Mouse (Mus musculus): ENCODE measurements around the gene Podn.

Gene Podn

DNA sequence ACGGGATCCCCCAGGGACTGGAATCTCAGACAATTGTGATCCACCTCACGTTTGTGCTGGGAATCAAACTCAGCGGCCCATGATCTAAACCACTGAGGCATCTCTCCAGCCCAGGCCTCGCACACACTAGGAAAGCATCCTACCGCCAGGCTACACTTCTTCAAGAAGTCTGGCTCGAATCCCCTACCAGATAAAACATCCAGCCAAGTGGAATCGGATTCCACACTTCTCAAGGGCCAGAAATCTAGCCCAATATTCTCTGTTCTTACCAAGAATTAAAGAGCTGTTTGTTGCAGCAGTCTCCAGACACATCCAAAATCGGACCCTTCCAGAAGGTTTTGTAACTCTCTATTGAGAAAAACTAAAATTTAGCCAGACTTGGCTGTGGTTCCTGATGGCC, 59.2 kb downstream of the Podn start:
- no peak for DNase-seq (ENCODE audit: low spot score)

DNA sequence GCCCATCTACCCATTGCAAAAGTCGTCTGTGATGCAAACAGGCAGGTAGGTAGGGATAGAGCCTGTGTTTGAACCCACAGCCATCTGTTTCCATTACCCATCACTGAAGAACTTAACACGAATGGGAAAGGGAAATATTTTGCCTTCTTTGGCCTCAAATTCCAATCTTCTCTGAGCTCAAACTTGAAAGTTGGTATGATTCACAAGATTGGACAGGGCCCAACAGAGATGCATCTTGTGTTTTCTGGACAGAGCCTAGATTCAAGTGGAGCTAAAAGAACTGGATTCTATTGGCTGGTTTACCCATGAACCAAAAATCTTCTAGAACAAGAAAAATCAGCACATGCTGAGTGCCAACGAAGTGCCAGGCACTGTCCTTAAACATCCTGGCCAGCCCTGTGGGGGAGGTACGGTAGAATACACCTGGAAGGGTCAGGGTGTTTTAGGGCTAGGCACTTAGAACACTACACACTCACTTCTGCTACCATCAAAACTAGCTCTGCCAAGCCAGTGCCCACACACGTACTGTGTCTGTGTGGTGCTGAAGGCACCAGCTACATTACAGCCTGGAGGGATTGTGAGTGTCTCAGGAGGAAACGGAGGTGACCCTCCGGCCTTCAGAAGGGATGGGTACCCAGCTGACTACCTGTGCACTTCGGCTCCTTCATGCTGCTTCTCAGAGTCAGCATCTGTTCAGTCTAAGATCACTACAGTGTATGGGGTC, 63.0 kb downstream of the Podn start:
- no peak for DNase-seq (ENCODE audit: low spot score)

DNA sequence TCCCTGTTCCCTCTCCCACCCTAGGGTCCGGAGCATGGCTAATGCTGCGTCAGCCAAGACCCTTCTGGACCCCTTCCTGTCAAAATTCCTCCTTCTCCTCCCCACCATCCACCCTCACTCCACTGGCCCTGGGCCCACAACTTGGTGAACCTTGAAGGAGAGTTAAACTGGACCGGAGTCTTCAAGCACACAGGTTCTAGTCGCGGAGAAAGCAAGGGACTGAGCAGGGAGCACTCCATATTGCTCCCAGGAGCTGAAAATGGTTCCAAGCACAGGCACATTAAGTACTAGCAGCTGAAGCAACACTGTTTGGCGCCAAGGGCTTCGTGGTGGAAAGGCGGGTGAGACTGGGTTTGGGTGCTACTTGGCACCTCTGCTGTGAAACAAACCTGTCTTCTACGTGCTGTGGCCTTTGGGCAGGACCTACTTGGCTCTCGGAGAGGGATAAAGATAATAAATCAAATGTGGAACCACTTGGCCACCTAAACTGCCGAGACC, 63.8 kb downstream of the Podn start:
- DNase-seq (ENCODE audit: low spot score) = no peak

DNA sequence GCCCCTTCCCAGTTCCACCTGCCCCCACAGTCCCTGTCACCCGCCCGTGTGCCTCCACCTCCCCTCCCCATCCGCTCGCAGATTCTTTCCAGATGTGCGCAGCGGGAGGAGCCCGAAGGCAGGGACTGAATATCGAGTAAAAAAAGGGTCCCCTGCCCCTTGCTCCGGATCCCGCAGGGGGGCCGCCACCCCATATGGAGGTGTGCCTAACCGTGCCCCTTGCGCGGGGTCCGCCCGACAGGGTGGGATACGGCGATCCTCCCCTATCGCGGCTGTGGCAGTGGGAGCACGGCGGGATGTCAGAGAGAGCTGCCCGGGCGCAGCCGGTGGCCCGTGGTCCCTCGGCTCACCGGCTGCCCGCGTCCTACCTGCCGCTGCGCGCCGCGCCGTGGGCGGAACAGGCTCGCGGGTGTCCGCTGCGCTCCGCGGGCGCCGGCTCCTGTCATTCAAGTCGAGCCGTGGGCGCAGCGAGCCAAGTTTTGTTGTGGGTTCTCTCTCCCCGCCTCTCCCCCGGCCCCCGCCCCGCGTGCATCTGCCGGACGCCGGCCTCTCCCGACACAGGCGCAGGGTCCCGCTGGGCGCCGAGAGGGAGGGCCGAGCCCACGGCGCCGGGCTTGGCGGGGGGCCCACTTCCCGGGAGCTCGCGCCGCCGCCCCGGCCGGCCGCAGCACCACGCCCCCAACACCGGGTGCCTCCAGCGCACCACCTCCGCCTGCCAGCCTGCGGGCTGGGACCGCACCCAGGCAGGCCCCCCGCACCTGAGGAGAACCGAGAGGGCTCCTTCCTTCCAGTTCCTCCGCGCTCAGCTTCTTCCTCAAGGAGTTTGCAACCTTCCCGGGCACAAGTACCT, 64.5 kb downstream of the Podn start:
- peak; percentile 66 for DNase-seq (ENCODE audit: low spot score)

DNA sequence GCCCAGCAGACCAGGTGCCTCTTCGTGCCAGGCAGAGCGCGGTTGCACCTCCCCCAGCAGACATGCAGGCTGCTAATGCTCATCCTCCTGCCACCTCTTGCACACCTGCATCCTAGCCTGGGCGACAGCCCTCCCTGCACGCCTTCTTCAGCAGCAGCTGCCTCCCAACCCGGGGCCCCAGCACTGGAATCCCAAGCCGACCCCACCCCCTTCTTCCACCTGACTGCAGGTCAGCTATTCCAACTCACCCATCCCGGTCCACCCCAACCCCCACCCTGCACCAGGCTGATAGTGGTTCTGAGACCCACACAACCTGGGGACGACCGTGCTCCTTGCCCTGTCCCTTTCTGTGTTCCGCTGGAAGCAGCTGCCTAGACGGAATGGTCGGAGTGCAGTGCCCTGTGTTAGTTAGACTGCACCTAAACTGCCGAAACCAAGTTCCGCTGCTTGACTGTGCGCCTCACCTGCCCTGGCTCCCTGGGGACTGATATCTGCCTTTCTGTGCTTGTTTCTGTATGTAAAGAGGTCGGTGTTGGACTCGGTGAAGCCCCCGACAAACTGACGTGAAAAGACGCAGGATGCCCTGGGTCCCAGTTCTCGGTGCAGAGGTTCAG, 65.2 kb downstream of the Podn start:
- no peak for DNase-seq (ENCODE audit: low spot score)

DNA sequence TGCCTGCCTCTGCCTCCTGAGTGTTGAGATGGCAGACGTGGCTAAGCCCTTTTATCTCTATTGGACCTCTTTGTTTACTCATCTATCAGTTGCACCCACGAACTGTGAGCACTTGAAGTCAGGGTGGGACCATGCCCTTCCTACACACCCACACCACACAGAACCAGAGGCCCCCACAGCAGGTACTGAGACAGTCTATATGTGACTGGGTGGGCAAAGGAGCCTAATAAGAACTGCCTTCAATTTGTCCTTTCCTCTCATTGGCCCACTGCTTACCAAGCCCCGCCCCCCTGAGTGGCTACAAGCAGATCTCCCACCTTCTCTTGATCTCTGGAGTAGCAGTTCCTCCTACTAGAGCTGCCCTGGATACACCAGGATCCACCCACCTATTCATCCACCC, 70.1 kb downstream of the Podn start:
- DNase-seq (ENCODE audit: low spot score) = no peak

DNA sequence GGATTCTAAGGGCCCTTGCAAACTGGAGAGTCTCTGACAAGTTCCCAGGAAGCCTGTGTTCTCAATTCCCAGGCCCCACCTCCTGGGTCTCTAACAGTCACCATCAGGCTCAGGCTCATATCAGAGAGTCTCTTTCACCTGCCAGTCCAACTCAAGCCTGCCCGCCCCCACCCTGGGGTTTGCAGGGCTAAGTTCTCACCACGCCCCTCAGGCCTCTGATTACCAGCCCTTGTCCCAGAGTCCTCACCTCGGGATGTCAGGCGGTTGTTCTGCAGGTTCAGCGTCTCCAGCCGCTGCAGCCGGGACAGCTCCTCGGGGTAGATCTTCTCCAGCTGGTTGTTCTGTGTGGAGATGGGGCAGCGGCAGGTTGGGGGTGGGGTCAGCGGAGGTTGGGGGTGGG, 71.0 kb downstream of the Podn start:
- DNase-seq (ENCODE audit: low spot score) = no peak

DNA sequence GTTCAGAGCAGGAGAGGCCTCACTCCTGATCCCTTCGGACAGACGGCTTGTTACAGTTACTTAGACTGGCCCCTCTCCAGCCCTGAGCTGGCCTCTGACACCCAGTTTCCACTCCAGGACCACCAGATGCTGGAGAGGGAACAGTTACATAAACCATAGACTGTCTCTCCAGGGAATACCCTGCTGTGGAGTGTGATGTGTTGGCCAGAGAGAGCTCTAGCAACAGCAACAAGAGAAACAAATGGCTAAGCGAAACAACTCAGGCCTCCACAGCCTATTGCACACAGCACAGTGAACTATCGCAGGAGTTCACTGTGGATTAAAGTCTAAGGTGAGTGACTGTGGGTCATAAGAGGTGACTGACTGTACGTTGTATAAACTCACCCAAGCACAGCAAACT, 71.6 kb downstream of the Podn start:
- DNase-seq (ENCODE audit: low spot score) = peak; percentile 68

DNA sequence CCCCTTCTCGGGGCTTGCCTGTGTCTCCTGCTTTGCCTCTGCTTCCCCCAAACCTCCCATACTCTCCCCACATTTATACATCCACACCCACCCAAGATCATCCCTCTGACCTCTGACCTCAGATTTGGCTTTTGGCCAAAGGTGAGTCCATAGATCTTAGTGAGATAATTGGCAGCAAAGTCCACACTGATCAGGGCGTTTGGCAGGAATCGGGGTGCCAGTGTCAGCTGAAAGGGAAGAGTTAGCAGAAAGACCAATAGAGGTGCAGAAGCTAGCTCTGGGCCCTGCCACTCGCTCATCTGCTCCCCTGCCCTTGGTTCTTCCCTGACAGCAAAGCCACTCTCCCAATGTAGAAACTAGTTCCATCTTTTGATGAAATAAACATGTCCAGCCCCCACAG, 73.1 kb downstream of the Podn start:
- no peak for DNase-seq (ENCODE audit: low spot score)

DNA sequence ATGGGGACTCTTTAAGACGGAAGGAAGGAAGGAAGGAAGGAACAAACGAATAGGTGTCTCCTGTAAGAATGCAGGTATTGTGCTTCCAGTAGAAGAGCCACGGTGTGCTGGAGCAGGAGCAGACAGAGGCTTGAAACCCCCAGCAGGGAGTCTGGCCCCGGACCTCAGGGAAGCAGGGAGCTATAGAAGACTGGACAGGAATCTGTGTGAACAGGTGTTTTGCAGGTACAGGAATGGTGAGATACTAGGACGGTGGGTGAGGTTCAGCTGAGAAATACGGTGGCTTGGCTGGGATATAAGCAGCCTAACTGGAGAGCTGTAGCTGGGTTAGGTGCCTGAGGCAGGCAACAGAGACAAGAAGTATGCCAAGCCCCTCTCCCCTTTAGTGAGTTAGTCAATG, 76.1 kb downstream of the Podn start:
- DNase-seq (ENCODE audit: low spot score) = no peak

DNA sequence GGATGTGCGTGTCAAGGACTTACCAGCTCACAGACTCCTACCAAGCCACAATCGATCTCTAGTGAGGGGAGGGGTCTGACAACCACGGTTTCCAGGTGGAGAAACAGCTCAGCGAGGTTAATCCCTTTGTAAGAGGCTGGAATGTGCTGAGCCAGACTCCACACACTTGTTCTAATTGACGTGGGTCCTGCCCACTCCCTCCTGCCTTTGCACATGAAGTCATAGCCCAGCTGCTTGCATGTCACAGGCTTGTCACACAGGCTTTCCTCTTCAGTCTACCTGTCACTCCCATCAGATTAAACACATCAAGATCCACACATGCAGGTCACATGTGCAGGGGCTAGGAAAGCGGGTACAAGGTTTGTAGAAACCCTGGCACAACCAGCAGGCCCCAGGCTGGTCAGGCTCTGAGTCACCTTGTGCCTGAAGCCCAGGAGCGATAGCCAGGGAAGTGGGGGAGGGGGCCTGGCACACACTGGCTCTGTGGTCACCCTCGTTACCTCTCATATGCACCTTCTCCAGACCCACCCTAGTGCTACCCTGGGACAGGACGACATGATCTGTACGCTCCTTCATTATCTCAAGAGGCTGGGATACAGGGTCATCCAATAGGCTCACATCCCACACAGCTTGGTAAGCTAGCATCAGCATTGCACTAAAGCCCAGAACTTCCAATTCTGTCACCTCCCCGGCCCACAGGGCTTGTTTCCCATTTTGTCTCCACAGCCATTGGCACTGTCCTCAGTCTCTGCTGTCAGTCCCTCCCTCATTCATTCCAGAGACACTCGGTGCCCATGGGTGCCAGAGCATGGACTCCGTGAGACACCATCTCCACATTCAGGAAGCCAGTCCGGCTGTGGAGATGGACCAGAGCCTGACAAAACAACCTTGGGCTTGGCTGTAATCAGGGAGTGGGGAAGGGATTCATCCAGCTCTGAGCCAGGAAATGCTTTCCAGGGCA, 77.0 kb downstream of the Podn start:
- no peak for DNase-seq (ENCODE audit: low spot score)

DNA sequence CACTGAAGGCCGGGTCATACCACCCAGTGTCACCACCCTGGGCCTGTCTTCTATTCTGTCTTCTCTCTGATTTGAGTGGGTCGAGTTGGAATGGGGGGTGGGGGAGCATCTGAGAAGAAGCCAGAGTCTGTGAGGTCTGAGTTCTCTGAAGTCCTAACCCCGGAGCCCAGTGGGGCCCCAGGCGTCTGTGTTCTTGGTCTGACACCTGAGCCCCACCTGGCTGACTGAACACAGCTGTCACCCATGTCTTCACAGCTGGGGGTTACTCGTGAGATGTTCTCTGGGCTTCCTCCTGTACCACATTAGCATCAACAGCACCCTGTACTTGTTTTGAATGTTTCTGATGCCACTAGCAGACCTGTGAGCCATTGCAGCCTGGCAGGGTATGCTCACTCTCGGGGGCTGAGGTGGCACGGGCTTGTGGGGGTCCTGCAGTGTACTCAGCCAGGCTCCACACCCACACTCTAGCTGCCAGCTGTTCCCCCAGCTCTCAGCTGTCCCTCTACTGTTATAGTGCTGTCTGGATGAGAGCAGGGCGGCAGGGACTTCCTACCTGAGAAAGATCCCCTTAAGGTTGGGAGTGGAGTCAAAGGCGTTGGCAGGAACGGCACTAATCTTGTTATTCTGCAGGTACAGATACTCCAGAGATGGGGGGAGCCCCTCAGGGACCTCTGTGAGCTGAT, 77.9 kb downstream of the Podn start:
- no peak for DNase-seq (ENCODE audit: low spot score)

DNA sequence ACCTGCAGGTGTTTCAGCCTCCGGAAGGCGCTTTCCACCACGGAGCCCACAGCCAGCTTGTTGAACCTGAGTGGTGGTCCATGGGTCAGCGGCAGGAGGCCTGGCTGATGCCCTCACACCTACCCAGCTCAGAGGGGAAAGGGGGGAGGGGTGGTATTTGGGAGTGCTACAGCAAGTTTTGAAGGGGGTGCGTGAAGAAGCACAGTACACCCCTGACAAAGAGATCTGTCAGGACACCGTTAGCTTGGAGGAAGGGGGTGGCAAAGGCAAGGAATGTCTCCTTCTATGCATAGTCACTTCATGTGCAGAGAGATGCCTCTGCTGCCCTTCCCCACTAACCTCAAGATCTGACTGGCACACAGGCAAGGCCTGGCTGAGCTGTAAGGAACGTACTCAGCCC, 78.4 kb downstream of the Podn start:
- no peak for DNase-seq (ENCODE audit: low spot score)

DNA sequence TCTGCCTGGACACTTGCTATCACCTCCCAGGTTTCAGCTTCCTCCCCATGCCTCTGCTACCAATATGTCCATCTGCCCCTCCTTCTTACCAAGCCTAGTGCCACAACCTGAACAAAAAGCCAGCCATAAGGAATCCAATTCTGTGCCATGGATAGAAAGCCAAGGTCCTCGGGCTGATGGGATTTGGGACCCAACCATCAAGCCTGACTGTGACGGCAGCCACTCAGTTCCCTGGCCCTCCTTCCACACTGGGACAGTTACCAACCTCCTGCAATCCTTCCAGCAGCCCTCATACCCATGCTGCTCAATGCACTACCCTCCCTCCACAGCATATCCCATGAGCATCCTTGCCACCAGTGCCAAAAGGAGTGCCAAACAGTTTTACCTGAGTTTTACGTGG, 79.9 kb downstream of the Podn start:
- no peak for DNase-seq (ENCODE audit: low spot score)

DNA sequence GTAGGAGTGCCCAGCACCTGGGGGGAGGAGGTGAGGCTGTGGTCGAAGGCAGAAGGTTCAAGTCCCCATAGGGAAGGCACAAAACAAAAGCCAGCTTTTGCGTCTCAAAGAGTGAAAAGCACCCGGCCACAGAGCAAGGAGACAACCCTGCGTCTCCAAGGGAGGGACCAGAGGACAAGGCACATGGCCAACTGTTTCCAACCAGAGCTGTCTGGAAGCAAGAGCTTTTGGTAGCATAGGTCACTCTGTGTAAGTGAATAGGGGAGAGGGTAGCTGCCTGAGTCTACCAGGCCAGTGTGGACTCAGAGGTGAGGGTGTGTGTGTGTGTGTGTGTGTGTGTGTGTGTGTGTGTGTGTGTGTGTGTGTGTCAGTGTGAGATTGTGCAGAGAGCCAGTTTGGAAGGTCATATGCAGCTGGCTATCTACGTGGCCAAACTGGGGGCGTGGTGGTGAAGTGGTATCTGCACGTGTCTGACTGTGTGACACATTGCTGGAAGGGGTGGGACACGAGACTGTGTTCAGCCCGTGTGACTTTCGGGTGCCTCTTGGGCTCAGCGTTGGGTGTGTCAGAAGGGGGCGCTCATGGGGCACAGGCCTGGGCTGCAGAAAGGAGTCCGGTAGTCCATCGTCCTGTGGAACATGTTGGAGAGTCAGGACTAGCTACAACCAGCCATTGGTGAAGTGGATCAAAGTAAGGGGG, 81.0 kb downstream of the Podn start:
- DNase-seq (ENCODE audit: low spot score) = no peak

DNA sequence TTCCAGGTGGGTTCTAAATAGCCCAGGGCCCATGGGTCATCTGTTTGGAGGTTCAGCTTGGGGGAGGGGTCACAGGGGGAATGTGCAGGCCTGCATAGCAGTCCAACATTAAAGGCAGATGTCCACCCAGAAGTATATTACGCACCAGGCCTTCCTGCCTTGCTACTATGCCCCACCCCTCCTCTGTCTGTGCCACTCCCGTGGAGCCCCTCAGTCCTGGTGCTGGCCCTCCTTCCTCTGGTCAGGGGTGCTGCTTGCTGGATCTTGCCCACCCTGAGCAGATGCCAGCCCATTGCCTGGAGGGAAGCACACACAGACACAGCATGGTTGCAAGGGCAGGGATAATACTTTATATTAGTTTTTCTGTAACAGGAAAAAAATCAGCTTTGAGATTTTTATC, 81.8 kb downstream of the Podn start:
- no peak for DNase-seq (ENCODE audit: low spot score)

DNA sequence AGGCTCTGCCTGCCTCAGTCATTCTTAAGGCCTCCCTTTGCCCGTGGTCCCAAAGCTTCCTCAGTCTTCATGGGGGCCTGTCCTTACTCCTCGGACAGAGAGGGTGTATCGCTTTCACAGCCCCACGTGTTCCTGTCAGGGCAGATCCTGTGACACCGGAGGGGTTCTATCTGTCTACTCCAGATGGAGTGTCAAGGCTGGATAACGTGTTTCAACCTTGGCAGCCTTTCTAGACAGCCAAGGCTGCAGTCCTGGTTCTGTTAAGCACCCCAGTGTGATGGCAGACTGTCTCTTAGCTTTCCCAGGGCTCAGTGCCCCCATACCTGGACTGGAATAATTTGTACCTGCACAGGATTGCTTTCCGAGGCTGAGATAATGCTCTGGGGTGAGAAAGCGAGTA, 87.7 kb downstream of the Podn start:
- DNase-seq (ENCODE audit: low spot score) = no peak

DNA sequence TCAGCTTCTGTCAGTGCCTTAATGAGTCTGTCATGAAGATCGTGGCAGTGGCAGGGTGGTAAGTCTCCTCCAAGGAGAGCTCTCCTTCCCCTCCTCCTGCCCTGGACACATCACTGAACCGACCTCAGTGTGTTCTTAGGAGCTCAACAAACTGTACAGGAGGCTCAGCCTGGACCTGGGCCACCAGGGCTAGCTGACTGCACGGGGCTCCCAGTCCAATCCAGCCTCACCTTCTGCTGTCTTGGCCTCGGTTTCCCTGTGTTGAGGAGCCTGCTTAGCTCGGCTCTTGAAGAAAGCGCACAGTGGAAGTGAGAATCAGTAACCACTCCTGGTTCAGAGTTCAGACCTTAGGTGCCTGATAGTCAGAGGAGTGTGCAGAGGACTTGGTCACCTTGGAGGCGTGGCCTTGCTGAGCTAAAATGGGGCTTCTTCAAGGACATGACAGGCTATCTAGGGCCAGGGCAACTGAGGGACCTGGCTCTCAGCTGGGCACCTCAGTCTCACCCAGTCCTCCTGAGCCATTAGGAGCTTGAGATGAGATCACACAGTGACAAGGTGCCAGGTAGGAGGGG, 88.6 kb downstream of the Podn start:
- DNase-seq (ENCODE audit: low spot score) = no peak

DNA sequence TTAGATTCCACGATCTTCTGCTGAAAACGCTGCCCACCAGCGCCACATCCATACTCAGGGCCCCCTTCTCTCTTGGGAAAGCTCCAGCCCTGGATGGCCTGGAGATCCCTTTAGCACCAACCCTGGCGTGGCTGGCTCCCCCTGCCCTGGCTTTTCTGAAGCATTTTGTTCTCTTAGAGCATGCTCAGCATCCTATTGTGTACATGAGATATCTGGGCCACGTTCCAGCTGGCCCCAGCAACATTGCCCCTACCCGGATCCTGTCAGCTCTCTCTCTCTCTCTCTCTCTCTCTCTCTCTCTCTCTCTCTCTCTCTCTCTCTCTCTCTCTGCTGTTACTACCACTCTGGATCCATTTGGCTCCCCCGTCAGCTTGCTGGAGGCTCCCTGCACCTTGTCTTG, 90.9 kb downstream of the Podn start:
- no peak for DNase-seq (ENCODE audit: low spot score)

DNA sequence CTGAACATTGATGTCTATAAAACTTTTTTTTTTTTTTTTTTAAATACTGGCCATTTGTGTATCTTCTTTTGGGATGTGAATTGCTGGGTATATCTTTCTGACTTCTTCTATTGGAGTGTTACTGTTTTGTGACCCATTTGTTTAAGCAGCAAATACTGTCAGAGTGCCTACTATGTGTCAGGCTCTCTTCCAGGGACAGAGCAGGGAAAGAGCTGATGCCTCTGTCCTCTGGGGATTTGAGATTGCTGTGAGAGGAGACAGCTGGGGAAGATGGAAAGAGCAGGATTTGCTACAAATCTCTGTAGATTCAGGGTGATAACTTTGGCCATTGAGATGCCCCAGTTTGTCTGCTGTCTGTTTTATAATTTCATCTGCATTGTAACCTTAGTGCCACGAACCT, 96.9 kb downstream of the Podn start:
- no peak for DNase-seq (ENCODE audit: low spot score)
